Mouse (Mus musculus) layer of hippocampus, postnatal 14 days (tissue): ENCODE data around the gene Tlnrd1. TPM values are rescaled to one million over a fixed set of nuclear protein-coding genes. Genes with fewer than 3 reads are reported as not detected.
"Not testable (repeated sequence)": the region's sequence is repeated elsewhere in the genome, so short reads cannot be mapped to it uniquely, and the experiment has no call there.

Experiments
- DNase-seq, 2 experiments: peaks; one replicate each; pipeline ENCODE4 v3.0.0; 2021 to 2022; ENCODE audit warnings: low spot score in 2 of 2, mixed read lengths in 1 of 2
- long read RNA-seq, 2 experiments: library from polyadenylated mRNA; stranded (forward); transcript quantifications; one replicate each; pipeline ENCODE4 v2.0.0; 2021
- total RNA-seq, 2 experiments: library from RNA; stranded (reverse); gene quantifications; 2 replicates each; pipeline ENCODE4 v1.2.3; 2021

Gene Tlnrd1
- total RNA-seq = 10 to 100 TPM; 16.7 to 17.4 TPM
- long read RNA-seq, experiment 1, full-length matches to known transcripts = 32 of 32 reads
- long read RNA-seq, experiment 1, partial matches to known transcripts = 0 of 32 reads
- long read RNA-seq, experiment 1, other reads (novel, unspliced or antisense) = 0 of 32 reads
- long read RNA-seq, experiment 2, full-length matches to known transcripts = 44 of 44 reads
- long read RNA-seq, experiment 2, partial matches to known transcripts = 0 of 44 reads
- long read RNA-seq, experiment 2, other reads (novel, unspliced or antisense) = 0 of 44 reads

DNA sequence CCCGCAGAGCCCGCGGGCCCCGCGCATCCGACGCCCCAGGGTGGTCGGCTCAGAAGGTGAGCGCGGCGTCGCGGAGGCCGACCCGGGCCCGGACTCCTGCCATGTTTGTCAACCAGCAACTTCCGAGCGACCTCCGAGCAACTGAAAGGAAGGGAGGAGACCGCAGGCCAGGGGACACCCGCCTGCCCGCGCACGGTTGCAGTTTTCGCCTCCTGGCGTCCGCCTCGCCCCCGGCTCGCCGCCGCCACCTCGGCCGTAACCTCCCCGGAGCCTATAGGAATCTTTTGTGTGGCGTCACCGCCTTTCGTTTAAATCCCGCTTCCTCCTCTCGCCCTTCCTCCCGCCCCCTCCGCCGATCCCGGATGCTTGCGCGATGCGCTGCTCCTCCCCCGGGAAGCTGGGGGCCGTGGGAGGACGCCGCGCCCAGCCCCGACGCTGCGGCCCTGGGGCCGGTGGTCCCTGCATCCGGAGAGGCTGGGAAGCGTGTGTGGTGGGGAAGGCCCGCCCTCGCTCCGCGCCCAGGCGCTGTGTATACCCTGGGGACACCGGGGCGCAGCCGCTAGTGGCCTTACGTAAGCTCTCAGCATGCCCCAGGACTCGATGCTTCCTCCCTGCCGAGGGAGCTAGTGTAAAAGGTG lies at the start of gene Tlnrd1, which contains the start of gene Mesd:
Gene Tlnrd1, minus strand, starts transcription at position 285 of the 638 bp plus-strand sequence.
Gene Mesd, plus strand, starts transcription at position 446 of the 638 bp plus-strand sequence.
- peak; percentile 86 to 88 for DNase-seq

DNA sequence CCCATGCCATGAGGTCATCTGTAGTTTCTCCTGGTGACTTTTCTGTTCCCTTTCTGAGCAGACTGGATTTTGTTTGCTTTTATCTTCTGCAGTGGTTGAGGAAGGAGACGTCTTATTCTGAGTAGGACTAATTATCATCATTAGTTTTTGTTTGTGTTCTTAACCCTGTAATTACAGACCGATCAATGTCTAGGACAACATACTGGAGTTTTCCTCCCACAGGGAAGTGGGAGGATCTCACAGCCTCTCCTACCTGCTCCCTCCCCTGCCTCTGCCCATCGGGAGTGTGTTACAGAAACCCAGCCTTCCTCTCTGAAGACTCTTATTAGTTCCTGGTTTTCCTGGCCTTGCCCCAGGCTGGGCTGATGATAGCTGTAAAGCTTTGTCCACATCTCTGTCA lies 37.5 kb upstream of the Tlnrd1 start:
- no peak for DNase-seq

DNA sequence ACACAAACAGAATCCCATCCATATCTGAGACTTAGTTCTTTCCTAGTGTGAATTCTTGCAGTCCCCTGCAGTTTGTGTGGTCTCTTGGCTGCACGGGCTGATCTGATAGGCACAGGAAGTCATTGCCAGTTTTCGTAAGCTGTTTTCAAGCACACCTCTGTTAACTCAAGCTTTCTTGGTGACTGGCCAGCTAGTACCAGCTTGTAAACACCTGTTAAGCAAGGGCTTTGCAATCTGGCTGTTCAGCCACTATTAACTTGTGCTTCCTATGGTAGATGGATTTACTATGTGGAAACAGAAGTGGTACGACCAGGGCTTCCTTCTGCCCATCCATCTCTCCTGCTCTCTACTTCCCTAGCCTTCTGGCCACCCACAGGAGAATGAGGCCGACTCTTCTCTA lies 36.1 kb upstream of the Tlnrd1 start:
- no peak for DNase-seq

DNA sequence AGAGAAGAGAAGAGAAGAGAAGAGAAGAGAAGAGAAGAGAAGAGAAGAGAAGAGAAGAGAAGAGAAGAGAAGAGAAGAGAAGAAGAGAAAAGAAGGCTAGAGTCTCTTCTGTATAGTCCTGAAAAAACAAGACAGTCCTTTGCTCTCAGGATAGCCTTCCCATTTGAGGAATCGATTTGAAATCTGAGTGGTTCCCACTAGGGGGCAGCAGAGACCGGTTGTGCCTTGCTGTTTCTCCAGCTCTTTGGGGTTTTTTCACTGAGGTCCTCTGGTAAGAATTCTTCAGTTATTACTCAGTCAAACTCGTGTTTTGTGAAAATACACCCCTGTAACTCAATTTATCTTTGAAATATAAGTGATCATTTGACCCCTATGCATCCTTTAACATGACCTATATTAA lies 30.5 kb upstream of the Tlnrd1 start:
- DNase-seq = peak; percentile 86 to 91

DNA sequence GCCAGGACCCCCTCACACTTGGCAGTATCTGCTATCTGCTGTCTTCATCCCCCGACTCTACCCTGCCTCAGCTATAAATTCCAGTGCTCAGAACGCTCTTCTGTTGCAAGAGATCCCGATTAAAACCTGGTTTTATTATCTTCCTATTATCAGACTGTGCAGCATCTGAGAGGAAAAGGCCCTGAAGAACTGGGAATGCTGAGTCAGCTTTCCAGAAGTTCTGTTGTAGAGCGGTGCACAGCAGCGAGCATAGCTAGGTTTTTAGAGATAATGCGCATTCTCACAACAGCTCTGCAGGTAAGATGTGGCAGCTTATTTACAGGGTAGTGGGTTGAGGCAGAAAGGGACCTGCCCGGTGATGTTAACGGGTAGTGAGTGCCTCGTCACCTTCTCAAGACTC lies 29.9 kb upstream of the Tlnrd1 start:
- no peak for DNase-seq

DNA sequence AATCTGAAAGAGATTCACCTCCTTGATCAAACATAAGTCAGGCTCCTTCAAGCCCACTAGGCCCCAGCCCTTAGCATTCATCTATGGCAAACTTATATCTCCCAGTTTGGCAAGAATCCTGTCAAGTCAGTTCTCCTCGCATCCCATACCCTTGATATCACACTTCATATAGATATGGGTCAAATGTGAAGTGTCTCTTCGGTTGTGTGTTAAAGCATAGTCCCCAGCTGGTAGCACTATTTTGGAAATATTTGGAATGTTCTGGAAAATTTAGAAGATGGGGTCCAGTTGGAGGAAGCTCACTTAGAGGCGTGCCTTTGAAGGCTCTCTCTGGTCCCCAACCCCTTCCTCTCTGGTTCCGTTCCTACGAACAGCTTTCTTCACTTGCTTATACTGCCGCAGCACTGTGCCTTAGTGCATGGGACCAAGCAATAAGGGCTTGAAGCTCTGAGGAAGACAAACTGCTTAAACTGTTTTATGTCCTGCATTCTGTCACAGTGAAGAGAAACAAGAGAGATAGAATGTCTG lies 29.4 kb upstream of the Tlnrd1 start:
- DNase-seq = no peak

DNA sequence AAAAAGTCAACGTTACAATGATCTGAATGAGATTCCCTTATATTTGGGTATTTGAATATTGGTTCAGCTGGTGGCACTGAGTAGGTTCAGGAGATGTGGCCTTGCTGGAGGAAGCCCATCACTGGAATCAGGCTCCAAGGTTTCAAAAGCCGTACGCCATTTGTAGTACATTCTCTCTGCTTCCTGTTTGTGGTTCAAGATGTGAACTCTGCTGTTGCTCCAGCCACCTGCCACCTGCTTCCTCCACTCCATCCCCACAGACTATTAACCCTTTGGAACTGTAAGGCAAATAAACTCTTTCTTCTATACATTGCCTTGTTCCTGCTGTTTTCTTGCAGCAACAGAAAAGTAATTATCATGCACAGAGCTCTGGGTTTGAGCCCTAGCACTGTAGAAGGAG lies 27.8 kb upstream of the Tlnrd1 start:
- no peak for DNase-seq

DNA sequence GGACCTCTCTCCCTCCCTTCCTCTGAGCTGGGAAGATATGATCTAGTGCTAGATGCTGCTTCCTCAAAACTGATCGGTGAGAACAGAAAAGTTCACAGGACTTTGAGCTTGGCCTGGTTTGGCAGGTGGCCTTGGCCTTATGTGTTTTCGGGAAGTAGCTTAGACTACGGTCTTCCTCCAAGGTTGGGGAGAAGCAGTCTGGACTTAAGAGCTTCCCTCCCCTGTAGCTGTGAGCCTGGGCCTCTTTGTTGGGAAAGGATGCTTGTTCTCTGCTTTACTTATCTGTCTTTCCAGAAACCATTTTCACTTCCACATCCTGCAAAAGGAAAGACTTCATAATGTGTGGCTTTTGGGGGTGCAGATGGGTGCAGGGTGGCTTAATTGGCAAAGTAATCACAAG lies 20.7 kb upstream of the Tlnrd1 start:
- DNase-seq = no peak

DNA sequence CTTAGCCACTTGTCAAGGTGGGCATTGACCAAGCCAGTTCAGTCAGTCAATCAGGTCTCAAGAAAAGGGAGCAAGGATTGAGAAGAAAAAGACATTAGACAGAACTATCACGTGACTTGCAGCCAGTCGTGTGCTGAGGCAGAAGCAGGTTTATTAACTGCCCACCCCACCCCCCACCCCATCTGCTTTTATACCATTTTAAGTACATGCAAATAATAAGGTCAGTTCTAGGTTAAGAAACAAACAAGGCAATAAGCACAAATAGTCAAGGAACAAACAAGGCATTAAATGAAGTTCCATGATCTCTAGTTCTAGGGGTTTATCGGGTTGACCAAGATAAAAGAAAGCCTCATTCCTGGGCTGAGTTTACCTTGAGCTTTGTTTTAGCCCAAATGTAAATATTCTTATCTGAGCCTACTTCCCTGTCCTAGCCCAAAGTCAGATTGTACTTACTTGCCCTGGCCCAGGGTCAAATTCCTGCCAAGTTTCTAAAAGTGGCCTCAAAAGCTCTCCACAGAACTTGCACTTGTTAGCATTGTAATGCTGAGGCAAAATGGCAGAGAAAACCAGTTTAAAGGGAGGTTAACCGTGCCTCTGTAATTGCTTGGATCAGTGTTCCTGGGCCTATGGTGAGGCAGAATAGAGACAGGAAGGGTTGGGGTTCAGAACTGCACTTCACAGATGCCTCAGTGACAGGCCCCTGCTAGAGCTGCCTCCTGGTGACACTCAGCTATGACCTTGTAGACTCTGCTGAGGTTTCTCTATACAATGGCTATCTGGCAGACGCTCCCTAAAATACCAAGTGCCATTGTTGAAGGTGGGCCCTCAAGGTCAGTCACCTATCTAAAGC lies 18.4 kb upstream of the Tlnrd1 start:
- no peak for DNase-seq

DNA sequence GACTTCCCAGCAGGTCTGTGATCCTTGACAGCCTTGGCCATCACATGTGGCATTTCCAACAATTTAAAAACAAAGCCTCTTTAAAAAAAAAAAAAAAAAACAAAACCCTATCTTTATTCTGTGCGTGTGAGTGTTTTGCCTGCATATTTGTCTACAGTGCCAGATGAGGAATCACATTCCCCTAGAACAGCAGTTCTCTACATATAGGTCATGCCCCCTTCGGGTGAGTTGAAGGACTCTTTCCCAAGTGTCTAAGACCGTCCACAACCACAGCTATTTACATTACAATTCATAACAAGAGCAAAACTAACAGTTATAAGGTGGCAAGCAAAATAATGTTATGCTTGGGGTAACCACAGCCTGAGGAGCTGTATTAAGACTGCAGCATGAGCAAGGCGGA lies 17.3 kb upstream of the Tlnrd1 start:
- DNase-seq = no peak

DNA sequence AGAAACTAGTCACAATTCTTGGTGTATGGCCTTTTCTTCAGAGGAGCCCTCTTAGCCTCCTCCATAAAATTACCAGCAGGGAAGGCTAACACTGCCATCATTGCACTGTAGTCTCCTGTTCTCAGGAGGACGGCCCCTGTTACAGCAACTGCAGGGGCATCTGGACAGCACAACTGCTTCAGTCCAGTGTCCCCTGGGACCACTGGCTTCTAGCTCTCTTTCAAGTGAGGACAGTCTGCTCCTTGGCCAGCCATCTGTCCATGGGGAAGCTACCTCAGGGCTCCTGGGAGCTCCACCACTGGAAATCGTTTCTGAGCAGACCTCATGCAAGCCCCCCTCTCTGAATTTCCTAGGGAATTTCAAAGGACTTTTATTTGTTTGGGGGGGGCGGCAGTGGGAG lies 16.4 kb upstream of the Tlnrd1 start:
- DNase-seq = no peak

DNA sequence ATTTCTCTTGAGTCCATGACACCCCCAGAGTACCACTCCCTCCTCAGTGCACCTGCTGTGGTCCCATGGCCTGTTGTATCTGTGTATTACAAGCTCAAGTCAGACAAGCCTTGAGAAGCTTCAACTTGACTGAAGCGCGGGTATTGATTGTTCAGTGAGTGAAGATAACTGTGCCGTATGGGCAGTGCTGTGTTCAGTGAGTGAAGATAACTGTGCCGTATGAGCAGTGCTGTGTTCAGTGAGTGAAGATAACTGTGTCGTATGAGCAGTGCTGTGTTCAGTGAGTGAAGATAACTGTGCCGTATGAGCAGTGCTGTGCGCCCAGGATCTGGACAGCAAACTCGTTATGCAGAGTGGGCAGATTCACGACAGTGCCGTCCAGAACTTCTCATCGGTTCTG lies 14.2 kb upstream of the Tlnrd1 start:
- DNase-seq = no peak

DNA sequence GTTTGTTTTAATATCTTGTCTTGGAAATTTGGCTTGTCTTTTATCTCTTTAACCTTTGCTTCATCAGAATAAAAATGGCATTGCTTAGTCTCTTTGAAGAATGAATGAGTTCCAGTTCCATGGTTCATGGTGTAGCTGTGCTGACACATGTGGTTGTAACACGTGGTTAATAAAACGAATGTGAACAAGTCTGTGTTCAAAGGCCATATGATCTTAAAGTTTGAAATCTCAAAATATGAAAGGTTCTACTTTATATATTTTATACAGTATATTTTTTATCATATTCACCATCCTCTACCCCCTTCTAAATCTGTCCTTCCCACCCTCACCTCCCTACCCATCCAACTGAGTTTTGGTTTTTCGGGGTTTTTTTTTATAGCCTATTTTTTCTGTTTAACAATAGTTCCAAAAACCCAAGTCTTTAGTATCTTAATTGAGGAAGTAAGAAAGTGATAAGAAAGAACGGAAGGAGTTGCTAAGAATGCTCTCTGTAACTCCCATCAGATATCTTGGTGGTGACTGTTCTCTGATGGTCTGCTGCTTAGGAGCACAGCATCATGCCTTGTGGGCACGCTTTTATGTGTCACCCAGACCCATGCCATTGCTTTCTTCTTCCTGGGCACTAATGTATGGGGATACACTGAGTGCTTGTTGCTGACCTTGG lies 12.1 kb upstream of the Tlnrd1 start:
- DNase-seq = no peak

DNA sequence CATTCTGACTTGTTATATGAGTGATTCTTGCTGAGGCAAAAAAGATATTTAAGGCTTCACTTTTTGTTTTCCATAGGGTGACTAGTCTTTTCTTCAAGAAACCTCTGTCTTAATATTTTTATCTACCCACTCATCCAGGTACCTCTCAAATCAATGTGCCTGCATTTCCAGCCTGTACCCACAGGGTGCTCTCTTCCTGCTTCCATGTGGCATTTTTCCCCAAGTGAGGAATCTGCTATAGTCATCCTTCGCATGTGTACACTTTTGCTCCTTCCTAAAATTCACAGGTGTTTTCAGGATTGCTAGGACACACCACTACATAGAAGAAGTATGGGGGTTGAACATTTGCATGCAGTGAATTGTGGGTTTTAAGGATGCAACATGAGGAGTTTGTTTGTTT lies 10.2 kb upstream of the Tlnrd1 start:
- DNase-seq = no peak

DNA sequence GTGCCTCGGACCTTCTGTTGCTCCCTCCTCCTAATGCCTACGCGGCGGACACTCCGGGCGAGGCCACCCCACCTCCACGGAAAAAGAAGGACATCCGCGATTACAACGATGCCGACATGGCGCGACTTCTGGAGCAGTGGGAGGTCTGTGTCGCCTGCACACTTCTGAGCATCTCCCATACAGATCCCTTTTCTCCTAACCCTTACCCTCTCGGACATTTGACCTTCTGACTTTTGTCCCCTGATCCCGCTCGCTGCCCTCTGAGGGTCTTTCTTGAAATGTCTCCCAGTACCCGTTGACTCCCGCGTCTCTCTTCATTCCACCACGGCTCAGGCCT lies 8.2 kb upstream of the Tlnrd1 start:
- no peak for DNase-seq

DNA sequence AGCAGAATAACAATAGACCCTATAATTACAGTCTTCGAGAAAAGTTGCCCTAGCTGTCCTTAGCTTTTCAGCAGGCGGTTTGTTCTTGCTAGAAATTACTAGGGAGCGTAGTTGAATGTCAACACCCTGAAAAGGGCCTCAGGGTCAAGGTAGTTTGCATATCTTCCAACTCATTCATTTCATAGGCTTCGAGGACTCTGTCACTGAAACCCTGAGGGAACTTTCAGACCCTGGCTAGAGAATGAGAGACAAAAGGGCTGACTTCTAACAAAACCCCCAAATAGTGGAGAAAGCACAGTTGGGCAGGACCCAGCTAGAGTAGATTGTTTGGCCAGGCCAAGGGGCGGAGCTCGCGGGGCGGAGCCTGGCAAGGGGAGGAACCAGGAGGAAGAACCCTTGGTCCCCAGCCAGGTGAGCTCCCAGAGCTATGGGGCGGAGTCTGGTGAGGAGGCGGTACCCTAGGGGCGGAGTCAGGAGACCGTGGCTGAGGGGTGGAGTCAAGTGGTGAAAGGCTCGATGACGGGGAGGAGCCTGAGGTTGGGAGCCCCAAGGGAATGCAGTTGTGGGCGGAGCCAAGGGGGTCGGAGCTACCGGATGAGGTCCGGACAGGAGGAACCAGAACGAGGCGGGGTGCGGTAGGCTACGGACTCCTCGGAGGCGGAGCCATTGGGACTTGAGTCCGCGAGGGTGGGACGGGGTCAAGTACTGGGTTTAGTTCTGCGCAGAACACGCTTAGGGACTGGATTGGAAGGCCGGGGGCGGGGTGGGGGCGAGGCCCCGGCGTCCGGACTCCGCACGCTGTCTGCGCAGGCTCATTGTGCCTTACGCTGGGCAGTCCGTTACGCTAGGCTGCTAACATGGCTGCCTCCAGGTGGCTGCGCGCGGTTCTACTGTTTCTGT lies 7.6 kb upstream of the Tlnrd1 start:
- peak; percentile 97 to 98 for DNase-seq

DNA sequence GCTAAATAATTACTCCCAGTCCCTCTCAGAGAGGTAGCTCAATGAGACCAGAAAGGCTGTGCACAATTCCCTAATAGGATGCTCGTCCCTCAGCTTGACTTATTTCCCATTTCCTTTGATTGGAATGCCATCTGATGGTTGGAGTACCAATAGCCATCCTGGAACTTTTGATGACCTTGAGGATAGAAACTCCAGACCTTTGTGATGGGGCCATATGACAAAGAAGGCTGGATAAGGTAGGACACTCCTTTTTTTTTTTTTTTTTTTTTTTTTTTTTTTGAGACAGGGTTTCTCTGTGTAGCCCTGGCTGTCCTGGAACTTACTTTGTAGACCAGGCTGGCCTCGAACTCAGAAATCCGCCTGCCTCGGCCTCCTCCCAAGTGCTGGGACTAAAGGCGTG lies 5.8 kb upstream of the Tlnrd1 start:
- DNase-seq = not testable (repeated sequence)

DNA sequence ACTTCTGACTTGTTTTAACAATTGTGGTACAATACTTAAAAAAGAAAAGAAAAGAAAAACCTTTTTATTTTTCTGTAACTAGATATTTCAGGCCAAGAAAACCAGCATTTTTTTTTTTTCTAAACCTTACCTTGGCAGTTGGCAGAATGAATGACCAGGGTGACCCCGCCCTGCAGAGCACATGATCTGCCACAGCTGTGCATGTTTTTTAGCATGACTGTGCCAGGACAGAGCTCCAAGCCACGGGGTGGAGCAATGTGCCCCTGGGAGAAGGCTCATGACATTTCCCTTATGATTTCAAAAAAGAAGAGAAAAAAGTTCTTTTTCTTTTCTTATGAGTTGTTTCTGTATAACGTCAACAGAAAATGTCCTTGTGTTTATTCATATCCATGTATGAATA lies 5.3 kb upstream of the Tlnrd1 start:
- DNase-seq = no peak

DNA sequence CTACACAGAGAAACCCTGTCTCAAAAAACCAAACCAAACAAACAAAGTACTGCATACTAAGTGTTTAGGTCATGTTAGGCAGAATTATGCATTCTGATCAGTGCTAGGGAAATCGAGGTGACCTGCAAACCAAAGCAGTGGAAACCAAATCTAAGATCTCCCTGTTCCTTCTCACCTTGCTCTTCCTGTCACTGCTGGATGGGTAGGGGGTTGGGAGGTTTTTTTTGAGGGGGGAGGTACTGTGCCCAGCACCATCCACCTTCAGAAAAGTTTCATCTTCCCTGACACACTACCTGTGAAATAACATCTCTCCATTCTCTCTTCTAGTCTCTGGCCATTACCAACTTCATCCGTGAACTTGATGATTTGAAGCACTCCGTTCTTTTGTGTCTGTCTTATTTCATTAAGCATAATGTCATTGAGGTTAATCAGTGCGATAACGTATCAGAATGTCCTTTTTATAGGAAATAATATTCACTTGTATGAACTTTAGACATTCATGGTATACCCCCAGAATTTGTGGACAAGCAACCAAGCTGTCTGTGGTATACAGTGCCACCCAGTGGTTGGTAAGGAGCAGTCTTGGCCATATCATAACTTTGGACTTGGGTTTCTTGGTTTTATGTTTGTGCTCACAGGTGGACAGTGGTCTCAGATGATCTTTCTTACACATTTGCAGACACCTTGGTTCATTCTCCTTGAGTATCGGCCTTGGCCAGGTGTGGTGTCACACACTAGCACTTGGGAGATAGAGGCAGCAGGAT lies 2.4 kb upstream of the Tlnrd1 start:
- DNase-seq = no peak

DNA sequence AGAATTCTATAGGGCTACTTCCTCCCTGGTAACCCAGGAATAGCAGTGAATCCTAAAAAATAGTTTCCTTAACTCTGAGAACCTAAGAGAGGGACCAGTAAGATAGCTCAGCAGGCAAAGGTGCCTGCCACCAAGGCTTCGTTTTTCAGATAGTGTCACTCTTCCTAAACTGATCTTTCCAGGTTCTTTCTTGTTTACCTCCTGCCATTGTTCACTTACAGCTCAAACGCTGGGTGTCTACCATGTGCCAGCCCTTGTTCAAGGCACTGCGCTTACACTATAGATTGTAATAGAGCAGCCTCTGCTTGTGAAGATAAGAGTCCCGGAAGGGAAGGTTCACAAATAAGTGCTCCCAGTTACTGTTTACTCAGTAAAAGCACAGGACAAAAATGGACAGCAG lies 1.7 kb upstream of the Tlnrd1 start:
- no peak for DNase-seq
